Mouse (Mus musculus) forebrain, embryonic 16.5 days (tissue): ENCODE data around the gene Rad51b. TPM values are rescaled to one million over a fixed set of nuclear protein-coding genes. Genes with fewer than 3 reads are reported as not detected.

ENCODE experiments used
- ATAC-seq: fragments of 200-750 bp; cut with Nextera tagmentation; 2 replicates; pipeline ENCODE4 v1.8.0; 2017; ENCODE audit warnings: mild to moderate bottlenecking, moderate library complexity
- H3K27ac ChIP-seq: fragments of 300-500 bp; sonication (generic); 2 replicates; pipeline ENCODE4 v1.5.1; 2014; ENCODE audit warnings: low read length, control low read depth
- H3K27me3 ChIP-seq: fragments of 300-500 bp; sonication (generic); replicated peaks from 2 replicates; pipeline ENCODE4 v1.6.1; 2014; ENCODE audit warnings: low read length; ENCODE audit not compliant: control insufficient read depth, insufficient read depth
- H3K36me3 ChIP-seq: fragments of 300-500 bp; sonication (generic); 2 replicates; pipeline ENCODE4 v1.6.1; 2014; ENCODE audit not compliant: control insufficient read depth, insufficient read depth
- H3K4me1 ChIP-seq: fragments of 300-500 bp; sonication (generic); replicated peaks from 2 replicates; pipeline ENCODE4 v1.6.1; 2014; ENCODE audit warnings: low read length; ENCODE audit not compliant: control insufficient read depth, insufficient read depth
- H3K4me2 ChIP-seq: fragments of 300-500 bp; sonication (generic); 2 replicates; pipeline ENCODE4 v1.6.1; 2014; ENCODE audit warnings: mild to moderate bottlenecking, low read length, control low read depth
- H3K4me3 ChIP-seq: fragments of 300-500 bp; sonication (generic); replicated peaks from 2 replicates; pipeline ENCODE4 v1.5.1; 2014; ENCODE audit warnings: mild to moderate bottlenecking, low read length, control low read depth
- H3K9ac ChIP-seq: fragments of 300-500 bp; sonication (generic); replicated peaks from 2 replicates; pipeline ENCODE4 v1.6.1; 2014; ENCODE audit warnings: low read depth, low read length, control low read depth
- H3K9me3 ChIP-seq: fragments of 300-500 bp; sonication (generic); 2 replicates; pipeline ENCODE4 v1.6.1; 2016; ENCODE audit warnings: low read length; ENCODE audit not compliant: control insufficient read depth
- WGBS: fragments of 180-500 bp; shearing (Covaris S2); extraction: QIAGEN DNeasy Blood & Tissue Kit; methylation state at CpG from one replicate; pipeline ENCODE4 v1.1.7; 2014; 5-methylcytosine and 5-hydroxymethylcytosine counted together
- polyA plus RNA-seq: library from polyadenylated mRNA; unstranded; fragments of >200 nt; fragmentation: Nextera tagmentation; extraction: Ambion mirVana; gene quantifications from 2 replicates; pipeline ENCODE4 v1.2.1, GENCODE M21; 2015

The Rad51b gene
- polyA plus RNA-seq, 1 experiment from 2014 or later = 2.6 TPM

- H3K27me3 ChIP-seq = no peaks in the 10 kb centered on the region
- WGBS = 30% methylated on average over 8 of the region's 8 CpGs
- no peak for ATAC-seq
- peaks cover 13% of the 10 kb centered on the region for H3K4me1 ChIP-seq
- H3K4me2 ChIP-seq = no peak overlapping the region
- H3K36me3 ChIP-seq = no peaks in the 10 kb centered on the region
- peak overlapping the region; percentile 49; the same call in 1 of the 2 replicates for H3K9ac ChIP-seq
- H3K9me3 ChIP-seq = no peaks in the 10 kb centered on the region
- H3K27ac ChIP-seq = no peak overlapping the region
- no peak overlapping the region for H3K4me3 ChIP-seq
Observed at GRCm38 (mm10) chr12:79807938-79808401, 510.9 kb downstream of the Rad51b start.

DNA sequence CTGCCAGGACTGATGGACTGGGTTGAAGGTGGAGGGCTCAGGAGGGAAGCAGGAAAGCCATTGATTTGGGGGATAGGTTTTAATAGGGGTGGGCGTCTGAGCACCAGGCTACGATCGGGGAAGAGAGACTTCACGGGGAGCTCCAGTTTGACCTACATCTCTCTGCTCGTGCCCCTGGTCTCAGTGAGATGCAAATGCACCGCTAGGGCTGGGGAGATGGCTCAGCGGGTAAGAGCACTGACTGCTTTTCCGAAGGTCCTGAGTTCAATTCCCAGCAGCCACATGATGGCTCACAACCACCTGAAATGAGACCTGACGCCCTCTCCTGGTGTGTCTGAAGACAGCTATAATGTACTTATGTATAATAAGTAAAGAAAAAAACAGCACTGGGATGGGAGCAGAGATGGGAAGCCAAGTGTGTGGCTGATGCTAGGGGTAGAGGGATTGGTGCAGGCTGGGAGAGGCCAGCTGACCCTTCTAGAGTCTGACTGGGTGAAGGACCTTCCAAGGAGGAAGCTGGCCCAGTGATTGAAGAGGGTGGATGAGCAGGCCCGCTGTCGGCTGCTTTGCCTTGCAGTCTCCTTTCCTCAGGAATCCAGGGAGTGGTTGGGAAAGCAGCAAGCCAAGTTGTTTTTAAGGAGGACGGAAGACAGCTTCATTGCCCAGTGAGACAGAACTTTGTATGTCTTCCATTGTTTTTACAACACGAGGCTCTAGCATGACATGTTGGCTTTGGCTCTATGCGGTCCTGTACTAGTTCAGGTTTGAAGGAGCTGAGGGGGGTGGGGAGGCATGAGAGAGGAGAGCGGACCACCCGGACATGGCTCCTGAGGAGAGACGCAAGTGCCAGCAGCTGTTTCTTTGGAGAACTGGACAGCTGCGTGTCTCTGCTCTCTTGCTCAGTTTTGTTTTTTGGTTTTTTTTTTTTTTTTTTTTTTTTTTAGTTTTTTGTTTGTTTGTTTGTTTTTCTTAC, 511.6 kb downstream of the Rad51b start:
- Histone ChIP-seq H3K36me3 (no peaks in the 10 kb centered on the region), H3K9ac (no peak overlapping the region), H3K27me3 (no peaks in the 10 kb centered on the region), H3K4me3 (no peak overlapping the region), H3K27ac (no peak overlapping the region), H3K4me1 (peaks cover 13% of the 10 kb centered on the region), H3K4me2 (no peak overlapping the region), H3K9me3 (no peaks in the 10 kb centered on the region)
- no peak for ATAC-seq
- 63% methylated on average over 18 of the region's 18 CpGs for WGBS

GRCm38 (mm10) chr12:79809518-79809917, 512.4 kb downstream of the Rad51b start:
- Histone ChIP-seq H3K27me3 (no peaks in the 10 kb centered on the region), H3K4me1 (peaks cover 20% of the 10 kb centered on the region), H3K4me2 (no peak overlapping the region), H3K9ac (no peak overlapping the region), H3K27ac (no peak overlapping the region), H3K9me3 (no peaks in the 10 kb centered on the region), H3K4me3 (no peak overlapping the region), H3K36me3 (no peaks in the 10 kb centered on the region)
- WGBS = 81% methylated on average over 5 of the region's 5 CpGs
- ATAC-seq = no peak

DNA sequence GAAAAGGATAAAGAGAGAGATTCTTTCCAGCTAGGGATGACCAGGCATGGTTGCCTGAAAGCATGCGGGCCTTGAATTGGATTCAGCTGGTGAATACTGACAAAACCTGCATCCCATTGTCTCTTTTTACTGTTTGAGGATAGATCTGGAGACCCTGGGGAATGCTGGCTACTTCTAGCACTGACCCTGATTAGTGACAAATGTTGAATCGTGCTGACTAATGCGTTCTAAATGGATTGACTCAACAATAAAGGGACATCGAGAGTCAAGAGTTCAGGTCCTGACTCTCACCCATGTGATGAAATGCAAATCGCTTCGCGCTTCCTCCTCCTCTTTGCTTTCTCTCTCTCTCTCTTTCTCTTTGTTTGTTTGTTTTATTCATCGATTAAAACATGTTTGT, 515.3 kb downstream of the Rad51b start:
- Histone ChIP-seq H3K27ac (no peak overlapping the region), H3K4me2 (no peak overlapping the region), H3K27me3 (no peaks in the 10 kb centered on the region), H3K36me3 (no peaks in the 10 kb centered on the region), H3K4me3 (no peak overlapping the region), H3K9me3 (no peaks in the 10 kb centered on the region), H3K4me1 (peaks cover 14% of the 10 kb centered on the region), H3K9ac (no peak overlapping the region)
- WGBS = 46% methylated on average over 8 of the region's 8 CpGs
- no peak for ATAC-seq

GRCm38 (mm10) chr12:79812838-79813563, 515.9 kb downstream of the Rad51b start:
- H3K4me2 ChIP-seq = no peak overlapping the region
- no peaks in the 10 kb centered on the region for H3K27me3 ChIP-seq
- no peak overlapping the region for H3K27ac ChIP-seq
- no peak overlapping the region for H3K9ac ChIP-seq
- H3K4me3 ChIP-seq = no peak overlapping the region
- no peak for ATAC-seq
- no peaks in the 10 kb centered on the region for H3K36me3 ChIP-seq
- peaks cover 10% of the 10 kb centered on the region; the same call in 1 of the 2 replicates for H3K4me1 ChIP-seq
- WGBS = 36% methylated on average over 18 of the region's 18 CpGs
- no peaks in the 10 kb centered on the region for H3K9me3 ChIP-seq

DNA sequence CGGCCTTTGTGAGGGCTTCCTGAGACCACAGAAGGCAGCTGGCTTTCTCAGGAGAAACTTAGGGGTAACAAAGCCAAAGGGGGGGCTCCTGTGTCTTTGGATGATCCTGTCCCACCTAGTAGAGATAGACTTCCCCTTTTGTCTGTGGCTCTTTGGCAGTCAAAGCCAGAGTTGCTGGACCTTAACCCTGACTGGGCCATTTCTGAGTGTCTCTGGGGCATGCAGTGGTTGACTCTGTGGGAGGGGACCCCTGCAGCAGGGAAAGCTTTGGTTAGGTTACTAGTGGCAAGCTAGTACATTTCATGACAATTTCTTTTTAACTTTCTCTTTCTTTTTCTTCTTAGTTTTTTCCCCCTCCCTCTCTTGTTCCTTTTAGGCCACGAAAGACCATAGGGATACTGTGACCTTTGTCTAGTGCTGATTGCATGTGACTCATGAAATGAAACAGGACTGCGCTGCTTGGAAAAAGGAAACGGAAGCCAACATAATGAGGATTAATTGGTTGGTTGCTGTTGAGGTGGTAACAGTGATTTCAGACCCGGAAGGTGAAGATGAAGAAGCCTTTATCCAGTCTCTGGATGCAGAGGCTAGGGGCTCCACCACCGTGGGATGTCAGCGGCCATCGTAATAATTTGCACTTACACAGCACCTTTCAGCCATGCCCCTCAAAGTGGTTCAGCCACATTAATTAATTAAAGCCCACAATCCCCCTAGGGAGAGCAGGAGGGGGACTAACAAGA, 516.7 kb downstream of the Rad51b start:
- 15% methylated on average over 8 of the region's 8 CpGs for WGBS
- Histone ChIP-seq H3K9me3 (no peaks in the 10 kb centered on the region), H3K27ac (no peak overlapping the region), H3K4me3 (no peak overlapping the region), H3K36me3 (no peaks in the 10 kb centered on the region), H3K27me3 (no peaks in the 10 kb centered on the region), H3K9ac (no peak overlapping the region), H3K4me2 (peak overlapping the region; percentile 38), H3K4me1 (peaks cover 8% of the 10 kb centered on the region; the same call in 1 of the 2 replicates)
- peak; percentile 40; the same call in 1 of the 2 replicates for ATAC-seq

GRCm38 (mm10) chr12:79814312-79815091, 517.4 kb downstream of the Rad51b start:
- Histone ChIP-seq H3K9me3 (no peaks in the 10 kb centered on the region), H3K9ac (no peak overlapping the region), H3K4me3 (no peak overlapping the region), H3K4me1 (peaks cover 8% of the 10 kb centered on the region; the same call in 1 of the 2 replicates), H3K27me3 (no peaks in the 10 kb centered on the region), H3K27ac (no peak overlapping the region), H3K4me2 (peak overlapping the region; percentile 38), H3K36me3 (no peaks in the 10 kb centered on the region)
- WGBS = 16% methylated on average over 20 of the region's 20 CpGs
- ATAC-seq = no peak

DNA sequence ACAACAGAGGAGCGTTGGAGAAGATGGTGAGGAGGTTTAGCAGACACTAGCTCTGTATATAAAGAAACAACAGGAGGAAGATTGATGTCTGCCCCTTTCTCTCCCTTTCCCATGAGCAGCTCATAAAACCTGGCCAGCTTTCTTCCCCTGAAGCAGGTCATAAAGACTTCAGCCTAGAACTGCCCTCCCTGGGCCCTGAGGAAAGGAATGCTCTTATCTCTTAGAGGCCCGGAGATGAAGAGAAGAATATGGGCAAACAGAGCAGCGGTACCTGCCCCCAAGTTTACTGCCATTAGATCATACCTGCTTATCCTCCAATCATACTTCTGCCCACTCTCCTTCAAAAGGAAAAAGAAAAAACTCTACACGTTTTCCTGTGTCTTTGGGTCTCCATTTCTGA, 519.2 kb downstream of the Rad51b start:
- WGBS = 91% methylated on average over 4 of the region's 4 CpGs
- ATAC-seq = no peak
- H3K9me3 ChIP-seq = no peaks in the 10 kb centered on the region
- peaks cover 8% of the 10 kb centered on the region; the same call in 1 of the 2 replicates for H3K4me1 ChIP-seq
- no peaks in the 10 kb centered on the region for H3K27me3 ChIP-seq
- H3K9ac ChIP-seq = no peak overlapping the region
- H3K36me3 ChIP-seq = no peaks in the 10 kb centered on the region
- H3K4me2 ChIP-seq = no peak overlapping the region
- H3K4me3 ChIP-seq = no peak overlapping the region
- no peak overlapping the region for H3K27ac ChIP-seq
